Mouse (Mus musculus) brain, embryonic 14.5 days (tissue): Measurements from ENCODE around the gene Orai3.
"Not testable (repeated sequence)": the region's sequence is repeated elsewhere in the genome, so short reads cannot be mapped to it uniquely, and the experiment has no call there.

ENCODE experiments used
- CTCF ChIP-seq: fragments of 200-500 bp; IDR thresholded peaks from 2 replicates; pipeline ENCODE4 v1.5.1; 2012; ENCODE audit warnings: inconsistent platforms, mild to moderate bottlenecking, moderate library complexity, borderline replicate concordance; ENCODE audit not compliant: insufficient read depth, insufficient read length; ENCODE audit errors: extremely low read depth
- POLR2A ChIP-seq: fragments of 200-500 bp; IDR thresholded peaks from 2 replicates; pipeline ENCODE4 v1.6.1; 2012; ENCODE audit warnings: mild to moderate bottlenecking, inconsistent platforms, borderline replicate concordance; ENCODE audit not compliant: poor library complexity, insufficient read depth, insufficient read length, severe bottlenecking; ENCODE audit errors: extremely low read depth

DNA sequence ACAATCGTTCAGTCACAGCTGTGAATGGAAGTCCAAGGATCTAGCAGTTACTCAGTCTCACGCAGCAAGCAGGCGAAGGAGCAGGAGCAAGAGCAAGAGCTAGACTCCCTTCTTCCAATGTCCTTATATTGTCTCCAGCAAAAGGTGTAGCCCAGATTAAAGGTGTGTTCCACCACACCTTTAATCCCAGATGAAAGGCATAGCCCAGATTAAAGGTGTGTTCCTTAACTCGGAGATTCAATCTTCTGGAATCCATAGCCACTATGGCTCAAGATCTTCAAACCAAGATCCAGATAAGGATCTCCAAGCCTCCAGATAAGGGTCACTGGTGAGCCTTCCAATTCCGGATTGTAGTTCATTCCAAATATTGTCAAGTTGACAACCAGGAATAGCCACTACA is 37.5 kb upstream of the Orai3 start, which contains the start of gene Ctf2:
- not testable (repeated sequence) for TF ChIP-seq CTCF, POLR2A
